Mouse (Mus musculus) stomach, postnatal 0 days (tissue): Measurements from ENCODE around the gene Mau2. TPM values are rescaled to one million over a fixed set of nuclear protein-coding genes. Genes with fewer than 3 reads are reported as not detected.

Experiments used
- ATAC-seq: fragments of 200-750 bp; cut with Nextera tagmentation; 2 replicates; pipeline ENCODE4 v1.8.0; 2017; ENCODE audit not compliant: low FRiP score, low TSS enrichment
- DNase-seq: peaks from one replicate; pipeline ENCODE4 v3.0.0-alpha.2; 2016; ENCODE audit warnings: low spot score
- H3K27ac ChIP-seq: fragments of 300-500 bp; sonication (generic); replicated peaks from 2 replicates; pipeline ENCODE4 v1.5.1; 2014; ENCODE audit warnings: mild to moderate bottlenecking, control low read depth
- H3K27me3 ChIP-seq: fragments of 300-500 bp; sonication (generic); 2 replicates; pipeline ENCODE4 v1.6.1; 2014; ENCODE audit warnings: low read length; ENCODE audit not compliant: control insufficient read depth, insufficient read depth
- H3K36me3 ChIP-seq: fragments of 300-500 bp; sonication (generic); 2 replicates; pipeline ENCODE4 v1.6.1; 2014; ENCODE audit warnings: low read length, mixed read lengths; ENCODE audit not compliant: control insufficient read depth, insufficient read depth
- H3K4me1 ChIP-seq: fragments of 300-500 bp; sonication (generic); replicated peaks from 2 replicates; pipeline ENCODE4 v1.6.1; 2014; ENCODE audit warnings: antibody characterized with exemption; ENCODE audit not compliant: control insufficient read depth, insufficient read depth
- H3K4me2 ChIP-seq: fragments of 300-500 bp; sonication (generic); replicated peaks from 2 replicates; pipeline ENCODE4 v1.6.1; 2014; ENCODE audit warnings: low read depth, mild to moderate bottlenecking, control low read depth, moderate library complexity
- H3K4me3 ChIP-seq: fragments of 300-500 bp; sonication (generic); 2 replicates; pipeline ENCODE4 v1.5.1; 2014; ENCODE audit warnings: low read depth, low read length, control low read depth
- H3K9ac ChIP-seq: fragments of 300-500 bp; sonication (generic); 2 replicates; pipeline ENCODE4 v1.6.1; 2014; ENCODE audit warnings: mild to moderate bottlenecking, low read length, control low read depth, mixed read lengths
- H3K9me3 ChIP-seq: fragments of 300-500 bp; sonication (generic); 2 replicates; pipeline ENCODE4 v1.6.1; 2016; ENCODE audit warnings: low read length; ENCODE audit not compliant: control insufficient read depth
- CTCF ChIP-seq: IDR thresholded peaks from 2 replicates; pipeline ENCODE4 v1.5.1; 2016; ENCODE audit warnings: antibody characterized with exemption, low read depth, mild to moderate bottlenecking, moderate library complexity
- EP300 ChIP-seq: optimal IDR thresholded peaks from 2 replicates; pipeline ENCODE3; 2016; ENCODE audit warnings: antibody characterized with exemption
- WGBS: fragments of 180-500 bp; shearing (Covaris S2); extraction: QIAGEN DNeasy Blood & Tissue Kit; methylation state at CpG from one replicate; pipeline ENCODE4 v1.1.7; 2014; 5-methylcytosine and 5-hydroxymethylcytosine counted together
- polyA plus RNA-seq: library from polyadenylated mRNA; unstranded; fragments of >200 nt; fragmentation: Nextera tagmentation; extraction: Ambion mirVana; gene quantifications from 2 replicates; pipeline ENCODE4 v1.2.1, GENCODE M21; 2015

Mau2 gene
- polyA plus RNA-seq, 1 experiment from 2014 or later, result 22.4 TPM

GRCm38 (mm10) chr8:69974806-69975205, 67.7 kb downstream of the Mau2 start:
- no peak for ATAC-seq
- H3K4me3 ChIP-seq, result peak overlapping the region; percentile 97
- no peaks in the 10 kb centered on the region for H3K27me3 ChIP-seq
- 41% methylated on average over 5 of the region's 5 CpGs for WGBS
- H3K9ac ChIP-seq, result peak overlapping the region; percentile 94
- H3K36me3 ChIP-seq, result no peaks in the 10 kb centered on the region
- TF ChIP-seq EP300 (no peak), CTCF (no peak)
- peak overlapping the region; percentile 93 for H3K27ac ChIP-seq
- peak overlapping the region; percentile 79 for H3K4me2 ChIP-seq
- no peak for DNase-seq
- H3K4me1 ChIP-seq, result peaks cover 3% of the 10 kb centered on the region; the same call in 1 of the 2 replicates
- H3K9me3 ChIP-seq, result no peaks in the 10 kb centered on the region

GRCm38 (mm10) chr8:69974194-69974614, 68.3 kb downstream of the Mau2 start:
- H3K4me1 ChIP-seq, result peaks cover 3% of the 10 kb centered on the region; the same call in 1 of the 2 replicates
- H3K27ac ChIP-seq, result peak overlapping the region; percentile 93
- WGBS, result under 1% methylated on average over 43 of the region's 50 CpGs
- TF ChIP-seq EP300, result no peak
- TF ChIP-seq CTCF, result no peak
- peak overlapping the region; percentile 94 for H3K9ac ChIP-seq
- no peaks in the 10 kb centered on the region for H3K9me3 ChIP-seq
- H3K4me3 ChIP-seq, result peak overlapping the region; percentile 97
- no peaks in the 10 kb centered on the region for H3K36me3 ChIP-seq
- H3K4me2 ChIP-seq, result peak overlapping the region; percentile 79
- H3K27me3 ChIP-seq, result no peaks in the 10 kb centered on the region
- peak; percentile 95 for ATAC-seq
- DNase-seq, result peak; percentile 97

GRCm38 (mm10) chr8:69973442-69974161, 68.9 kb downstream of the Mau2 start:
- ATAC-seq (no peak), DNase-seq (peak; percentile 53)
- WGBS, result under 1% methylated on average over 58 of the region's 68 CpGs

GRCm38 (mm10) chr8:69973063-69973441, 69.5 kb downstream of the Mau2 start:
- Histone ChIP-seq H3K36me3 (no peaks in the 10 kb centered on the region), H3K4me2 (peak overlapping the region; percentile 79), H3K9me3 (no peaks in the 10 kb centered on the region), H3K9ac (peak overlapping the region; percentile 94), H3K27me3 (no peaks in the 10 kb centered on the region), H3K4me1 (peaks cover 3% of the 10 kb centered on the region; the same call in 1 of the 2 replicates), H3K27ac (peak overlapping the region; percentile 93; the same call in 1 of the 2 replicates), H3K4me3 (peak overlapping the region; percentile 97)
- DNase-seq (peak; percentile 28), ATAC-seq (no peak)
- TF ChIP-seq EP300 (no peak), CTCF (no peak)
- WGBS, result 11% methylated on average over 7 of the region's 7 CpGs

More at GRCm38 (mm10) chr8:69973442-69974161, 68.9 kb downstream of the Mau2 start:
- Histone ChIP-seq H3K4me2 (peak overlapping the region; percentile 79), H3K27ac (peak overlapping the region; percentile 93), H3K36me3 (no peaks in the 10 kb centered on the region), H3K9me3 (no peaks in the 10 kb centered on the region), H3K27me3 (no peaks in the 10 kb centered on the region), H3K9ac (peak overlapping the region; percentile 94), H3K4me3 (peak overlapping the region; percentile 97), H3K4me1 (peaks cover 3% of the 10 kb centered on the region; the same call in 1 of the 2 replicates)
- TF ChIP-seq CTCF (no peak), EP300 (peak; percentile 61)

- peak overlapping the region; percentile 30 for H3K27ac ChIP-seq
- H3K4me2 ChIP-seq, result no peak overlapping the region
- no peaks in the 10 kb centered on the region for H3K9me3 ChIP-seq
- 56% methylated on average over 2 of the region's 2 CpGs for WGBS
- H3K4me3 ChIP-seq, result no peak overlapping the region
- ATAC-seq, result no peak
- DNase-seq, result peak; percentile 30
- H3K36me3 ChIP-seq, result no peaks in the 10 kb centered on the region
- TF ChIP-seq CTCF, result no peak
- no peak for TF ChIP-seq EP300
- H3K4me1 ChIP-seq, result peaks cover 3% of the 10 kb centered on the region; the same call in 1 of the 2 replicates
- H3K9ac ChIP-seq, result no peak overlapping the region
- H3K27me3 ChIP-seq, result no peaks in the 10 kb centered on the region
Measured at GRCm38 (mm10) chr8:69970880-69971279, 71.7 kb downstream of the Mau2 start.
